Mouse (Mus musculus): ENCODE data around the gene Sntn. TPM values are rescaled to one million over a fixed set of nuclear protein-coding genes. Genes with fewer than 3 reads are reported as not detected.

Sntn gene
- polyA plus RNA-seq, 1 experiment from 2014 or later, result not detected

Other genes with a start within 250 kb of the Sntn start
- gene Gm281, start 243.6 kb downstream of the Sntn start, polyA plus RNA-seq (2014; fragmentation: Nextera tagmentation; extraction: Ambion mirVana), result 0.11 TPM in 1 of 2 replicates, not detected in the other

Measured in embryonic facial prominence, embryonic 11.5 days (tissue).